Mouse (Mus musculus): ENCODE data around the gene Gm10277. TPM values are rescaled to one million over a fixed set of nuclear protein-coding genes. Genes with fewer than 3 reads are reported as not detected.

Gm10277 gene
- polyA plus RNA-seq, 1 experiment, result not detected

DNA sequence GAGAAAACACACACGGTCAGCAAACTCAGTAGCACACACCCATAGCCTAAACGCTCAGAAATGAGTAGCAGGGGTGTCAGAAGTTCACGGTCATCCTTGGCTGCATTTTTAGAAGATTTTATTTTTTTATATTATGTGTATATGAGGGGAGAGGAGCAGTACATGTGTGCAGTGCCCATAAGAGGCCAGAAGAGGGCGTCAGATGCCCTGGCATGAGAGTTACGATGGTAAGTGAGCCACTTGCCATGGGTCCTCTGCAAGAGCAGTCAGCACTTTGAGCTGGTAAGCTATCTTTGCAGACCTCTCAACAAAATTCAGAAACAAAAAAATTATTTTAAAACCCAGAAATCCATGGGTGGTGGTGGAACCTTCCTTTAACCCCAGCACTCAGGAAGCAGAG, 40.6 kb upstream of the Gm10277 start:
- no peaks in the 10 kb centered on the region for H3K27me3 ChIP-seq (ENCODE audit: control insufficient read depth, insufficient read depth, low read length)
- H3K4me1 ChIP-seq (ENCODE audit: control insufficient read depth, insufficient read depth, insufficient read length, low read length), result 0 out of 2 replicates have a peak, but pooled peaks cover 2% of the 10 kb centered on the region
- no peak overlapping the region for H3K4me3 ChIP-seq (ENCODE audit: low read depth, low read length)
- 93% methylated on average over 5 of the region's 5 CpGs for WGBS
- H3K36me3 ChIP-seq (ENCODE audit: control insufficient read depth, insufficient read depth, low read length), result peaks cover 77% of the 10 kb centered on the region
- TF ChIP-seq POLR2A (IDR thresholded peaks at IDR 0.05; ENCODE audit: low read depth, low read length) (no peak), CTCF (IDR thresholded peaks at IDR 0.05; ENCODE audit: extremely low read depth, insufficient read length, insufficient replicate concordance, low read depth, low read length) (no peak)
- H3K27ac ChIP-seq (ENCODE audit: insufficient read depth, low read depth, low read length), result no peak overlapping the region

DNA sequence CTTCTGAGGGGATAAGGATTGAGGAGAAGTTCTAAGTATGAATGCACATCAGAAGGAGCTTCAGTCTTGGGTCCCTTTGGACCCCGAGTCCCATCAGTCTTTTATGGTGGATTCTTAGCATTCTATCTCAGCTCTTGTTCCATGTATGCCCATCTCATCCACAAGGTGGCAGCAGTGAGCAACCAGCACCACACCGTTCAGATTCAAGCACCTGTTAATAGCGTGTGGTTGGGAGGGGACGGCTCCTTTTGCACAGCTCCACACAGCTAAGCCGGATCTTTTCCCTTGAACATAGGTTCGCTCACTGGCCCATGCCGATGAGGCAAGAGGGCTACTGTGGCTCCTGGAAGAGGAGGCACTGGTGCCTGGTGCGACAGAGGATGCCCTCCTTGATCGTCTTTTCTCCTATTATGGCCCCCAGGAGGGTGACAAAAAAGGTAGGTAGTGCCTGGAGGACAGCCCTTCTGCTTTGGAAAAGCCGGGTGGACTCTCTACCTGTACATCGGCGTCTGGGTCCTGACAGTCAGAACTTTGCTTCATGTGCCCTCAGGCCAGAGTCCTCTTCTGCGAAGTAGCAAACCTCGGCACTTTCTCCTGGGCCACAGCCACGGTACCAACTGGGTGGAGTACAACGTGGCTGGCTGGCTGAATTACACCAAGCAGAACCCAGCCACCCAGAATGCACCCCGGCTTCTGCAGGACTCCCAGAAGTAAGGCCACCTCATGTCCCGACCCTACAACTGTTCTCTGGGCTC, 39.9 kb upstream of the Gm10277 start:
- Histone ChIP-seq H3K36me3 (ENCODE audit: control insufficient read depth, insufficient read depth, low read length) (peaks cover 74% of the 10 kb centered on the region), H3K27me3 (ENCODE audit: control insufficient read depth, insufficient read depth, low read length) (no peaks in the 10 kb centered on the region), H3K4me1 (ENCODE audit: control insufficient read depth, insufficient read depth, insufficient read length, low read length) (0 out of 2 replicates have a peak, but pooled peaks cover 2% of the 10 kb centered on the region), H3K27ac (ENCODE audit: insufficient read depth, low read depth, low read length) (no peak overlapping the region), H3K4me3 (ENCODE audit: low read depth, low read length) (no peak overlapping the region)
- TF ChIP-seq CTCF (IDR thresholded peaks at IDR 0.05; ENCODE audit: extremely low read depth, insufficient read length, insufficient replicate concordance, low read depth, low read length) (peak; percentile 91; the same call in 1 of the 2 replicates), POLR2A (IDR thresholded peaks at IDR 0.05; ENCODE audit: low read depth, low read length) (no peak)
- WGBS, result 50% methylated on average over 18 of the region's 18 CpGs

GRCm38 (mm10) chr11:77826311-77826710, 38.8 kb upstream of the Gm10277 start:
- peaks cover 73% of the 10 kb centered on the region for H3K36me3 ChIP-seq (ENCODE audit: control insufficient read depth, insufficient read depth, low read length)
- WGBS, result 80% methylated on average over 3 of the region's 3 CpGs

DNA sequence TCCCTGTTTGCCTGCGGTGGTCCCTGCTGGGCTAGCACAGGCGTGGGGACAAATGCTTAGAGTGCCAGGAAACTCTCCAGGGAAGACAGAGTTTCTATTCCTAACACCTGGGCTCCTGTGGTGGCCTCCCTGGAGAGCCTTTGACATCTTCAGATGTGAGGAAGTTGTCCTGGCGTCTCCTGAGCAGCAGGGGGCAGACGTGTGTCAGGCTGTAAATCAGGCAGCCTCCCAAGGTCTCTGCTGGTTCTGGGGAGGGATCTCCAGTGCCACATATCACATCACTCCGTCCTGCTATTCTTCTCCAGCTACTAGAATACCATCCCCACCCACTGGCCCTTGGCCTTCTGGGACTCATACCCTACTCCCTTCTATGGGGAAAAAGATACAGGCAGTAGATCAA, 38.3 kb upstream of the Gm10277 start:
- H3K36me3 ChIP-seq (ENCODE audit: control insufficient read depth, insufficient read depth, low read length), result peaks cover 72% of the 10 kb centered on the region
- H3K27me3 ChIP-seq (ENCODE audit: control insufficient read depth, insufficient read depth, low read length), result no peaks in the 10 kb centered on the region
- H3K4me3 ChIP-seq (ENCODE audit: low read depth, low read length), result no peak overlapping the region
- WGBS, result 13% methylated on average over 5 of the region's 5 CpGs
- 0 out of 2 replicates have a peak, but pooled peaks cover 2% of the 10 kb centered on the region for H3K4me1 ChIP-seq (ENCODE audit: control insufficient read depth, insufficient read depth, insufficient read length, low read length)
- H3K27ac ChIP-seq (ENCODE audit: insufficient read depth, low read depth, low read length), result no peak overlapping the region
- no peak for TF ChIP-seq POLR2A (IDR thresholded peaks at IDR 0.05; ENCODE audit: low read depth, low read length)
- TF ChIP-seq CTCF (IDR thresholded peaks at IDR 0.05; ENCODE audit: extremely low read depth, insufficient read length, insufficient replicate concordance, low read depth, low read length), result peak; percentile 60

More at GRCm38 (mm10) chr11:77826311-77826710, 38.8 kb upstream of the Gm10277 start:
- Histone ChIP-seq H3K4me1 (ENCODE audit: control insufficient read depth, insufficient read depth, insufficient read length, low read length) (0 out of 2 replicates have a peak, but pooled peaks cover 2% of the 10 kb centered on the region), H3K27ac (ENCODE audit: insufficient read depth, low read depth, low read length) (no peak overlapping the region), H3K4me3 (ENCODE audit: low read depth, low read length) (no peak overlapping the region), H3K27me3 (ENCODE audit: control insufficient read depth, insufficient read depth, low read length) (no peaks in the 10 kb centered on the region)
- TF ChIP-seq CTCF (IDR thresholded peaks at IDR 0.05; ENCODE audit: extremely low read depth, insufficient read length, insufficient replicate concordance, low read depth, low read length), result no peak
- no peak for TF ChIP-seq POLR2A (IDR thresholded peaks at IDR 0.05; ENCODE audit: low read depth, low read length)

- no peak for TF ChIP-seq POLR2A (IDR thresholded peaks at IDR 0.05; ENCODE audit: low read depth, low read length)
- peak; percentile 75; the same call in 1 of the 2 replicates for TF ChIP-seq CTCF (IDR thresholded peaks at IDR 0.05; ENCODE audit: extremely low read depth, insufficient read length, insufficient replicate concordance, low read depth, low read length)
- H3K27me3 ChIP-seq (ENCODE audit: control insufficient read depth, insufficient read depth, low read length), result no peaks in the 10 kb centered on the region
- H3K36me3 ChIP-seq (ENCODE audit: control insufficient read depth, insufficient read depth, low read length), result peaks cover 72% of the 10 kb centered on the region
- 0 out of 2 replicates have a peak, but pooled peaks cover 2% of the 10 kb centered on the region for H3K4me1 ChIP-seq (ENCODE audit: control insufficient read depth, insufficient read depth, insufficient read length, low read length)
- H3K4me3 ChIP-seq (ENCODE audit: low read depth, low read length), result no peak overlapping the region
- no peak overlapping the region for H3K27ac ChIP-seq (ENCODE audit: insufficient read depth, low read depth, low read length)
- 26% methylated on average over 7 of the region's 7 CpGs for WGBS
Observed at GRCm38 (mm10) chr11:77822781-77823180, 35.2 kb upstream of the Gm10277 start.

DNA sequence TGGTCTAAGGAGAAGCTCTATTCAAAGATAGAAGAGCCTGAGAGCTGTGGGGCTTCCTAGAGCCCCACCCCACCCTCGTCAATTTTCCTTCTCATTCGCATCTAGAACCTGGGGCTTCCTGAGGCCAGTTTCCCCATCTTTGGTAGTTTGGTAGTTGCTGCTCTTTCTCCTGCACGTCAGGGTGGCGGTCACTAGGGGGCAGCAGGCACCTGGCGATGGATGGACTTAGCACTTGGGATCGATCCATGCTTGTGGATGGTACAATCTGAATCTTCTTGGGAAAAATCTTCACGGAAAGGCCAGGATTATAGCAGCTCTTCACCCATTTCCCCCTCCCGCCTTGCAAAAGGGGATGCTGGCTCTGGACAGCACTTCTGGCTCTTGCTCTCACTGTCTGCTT, 34.1 kb upstream of the Gm10277 start:
- H3K27ac ChIP-seq (ENCODE audit: insufficient read depth, low read depth, low read length), result no peak overlapping the region
- TF ChIP-seq CTCF (IDR thresholded peaks at IDR 0.05; ENCODE audit: extremely low read depth, insufficient read length, insufficient replicate concordance, low read depth, low read length) (peak; percentile 83; the same call in 1 of the 2 replicates), POLR2A (IDR thresholded peaks at IDR 0.05; ENCODE audit: low read depth, low read length) (no peak)
- H3K27me3 ChIP-seq (ENCODE audit: control insufficient read depth, insufficient read depth, low read length), result no peaks in the 10 kb centered on the region
- 17% methylated on average over 8 of the region's 8 CpGs for WGBS
- H3K4me3 ChIP-seq (ENCODE audit: low read depth, low read length), result no peak overlapping the region
- H3K36me3 ChIP-seq (ENCODE audit: control insufficient read depth, insufficient read depth, low read length), result peaks cover 68% of the 10 kb centered on the region
- no peaks in the 10 kb centered on the region for H3K4me1 ChIP-seq (ENCODE audit: control insufficient read depth, insufficient read depth, insufficient read length, low read length)

- no peak overlapping the region for H3K27ac ChIP-seq (ENCODE audit: insufficient read depth, low read depth, low read length)
- 32% methylated on average over 3 of the region's 3 CpGs for WGBS
- H3K36me3 ChIP-seq (ENCODE audit: control insufficient read depth, insufficient read depth, low read length), result peaks cover 31% of the 10 kb centered on the region
- no peaks in the 10 kb centered on the region for H3K27me3 ChIP-seq (ENCODE audit: control insufficient read depth, insufficient read depth, low read length)
- H3K4me3 ChIP-seq (ENCODE audit: low read depth, low read length), result no peak overlapping the region
- TF ChIP-seq CTCF (IDR thresholded peaks at IDR 0.05; ENCODE audit: extremely low read depth, insufficient read length, insufficient replicate concordance, low read depth, low read length) (peak; percentile 74), POLR2A (IDR thresholded peaks at IDR 0.05; ENCODE audit: low read depth, low read length) (no peak)
- 0 out of 2 replicates have a peak, but pooled peaks cover 2% of the 10 kb centered on the region for H3K4me1 ChIP-seq (ENCODE audit: control insufficient read depth, insufficient read depth, insufficient read length, low read length)
Observed at GRCm38 (mm10) chr11:77816003-77816402, 28.5 kb upstream of the Gm10277 start.
